Mouse (Mus musculus) embryonic facial prominence, embryonic 10.5 days (tissue): ENCODE measurements around the gene Slc22a13. TPM values are rescaled to one million over a fixed set of nuclear protein-coding genes. Genes with fewer than 3 reads are reported as not detected.

Source experiments
- DNase-seq: peaks from one replicate; pipeline ENCODE4 v3.0.0-alpha.2; 2017; ENCODE audit warnings: low spot score
- H3K27ac ChIP-seq: fragments of 300-500 bp; sonication (generic); replicated peaks from 2 replicates; pipeline ENCODE4 v1.5.1; 2016; ENCODE audit warnings: mild to moderate bottlenecking
- H3K27me3 ChIP-seq: fragments of 300-500 bp; sonication (generic); replicated peaks from 2 replicates; pipeline ENCODE4 v1.6.1; 2016; ENCODE audit warnings: low read depth, mild to moderate bottlenecking; ENCODE audit not compliant: poor library complexity, severe bottlenecking
- H3K36me3 ChIP-seq: fragments of 300-500 bp; sonication (generic); replicated peaks from 2 replicates; pipeline ENCODE4 v1.6.1; 2016; ENCODE audit warnings: mild to moderate bottlenecking, moderate library complexity
- H3K4me1 ChIP-seq: fragments of 300-500 bp; sonication (generic); 2 replicates; pipeline ENCODE4 v1.6.1; 2016
- H3K4me3 ChIP-seq: fragments of 300-500 bp; sonication (generic); 2 replicates; pipeline ENCODE4 v1.5.1; 2016; ENCODE audit warnings: mild to moderate bottlenecking, moderate library complexity
- H3K9me3 ChIP-seq: fragments of 300-500 bp; sonication (generic); 2 replicates; pipeline ENCODE4 v1.6.1; 2016; ENCODE audit warnings: mild to moderate bottlenecking
- WGBS: fragments of 180-500 bp; shearing (Covaris S2); methylation state at CpG from one replicate; pipeline ENCODE4 v1.1.7; 2016; 5-methylcytosine and 5-hydroxymethylcytosine counted together
- polyA plus RNA-seq: library from polyadenylated mRNA; unstranded; fragments of >200 nt; fragmentation: Nextera tagmentation; extraction: Ambion mirVana; gene quantifications from 2 replicates; pipeline ENCODE4 v1.2.1, GENCODE M21; 2016

Gene Slc22a13
- not detected in 2 replicates for polyA plus RNA-seq

DNA sequence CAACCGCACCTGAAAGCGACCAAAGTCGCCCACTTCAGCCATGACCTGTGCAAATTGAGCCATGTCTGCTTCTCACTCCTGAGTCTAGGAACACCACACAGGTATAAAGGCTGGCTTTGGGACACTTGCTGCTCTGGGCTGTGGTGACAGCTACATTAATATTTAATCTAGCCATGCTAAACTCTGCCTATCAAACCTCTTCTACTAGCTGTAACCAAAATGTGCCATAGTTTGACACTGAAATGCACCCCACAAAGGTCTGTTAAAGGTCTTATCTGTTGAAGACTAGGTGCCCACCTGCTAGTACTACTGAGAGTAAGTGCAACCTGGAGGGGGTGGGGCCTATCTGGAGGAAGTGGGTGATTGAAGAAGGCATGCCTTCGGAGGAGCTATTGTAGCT, at the start of gene Slc22a13:
TSS of gene Slc22a13 (minus strand) at position 101 of the 400 bp plus-strand sequence.
- Histone ChIP-seq H3K27ac (no peak within 1 kb of the TSS), H3K27me3 (no peaks in the 10 kb centered on the region), H3K36me3 (no peaks in the 10 kb centered on the region), H3K4me3 (no peak within 1 kb of the TSS), H3K4me1 (no peaks in the 10 kb centered on the region), H3K9me3 (peaks cover 6% of the 10 kb centered on the region)
- WGBS: 93% methylated on average over 4 of the region's 4 CpGs
- DNase-seq: no peak

DNA sequence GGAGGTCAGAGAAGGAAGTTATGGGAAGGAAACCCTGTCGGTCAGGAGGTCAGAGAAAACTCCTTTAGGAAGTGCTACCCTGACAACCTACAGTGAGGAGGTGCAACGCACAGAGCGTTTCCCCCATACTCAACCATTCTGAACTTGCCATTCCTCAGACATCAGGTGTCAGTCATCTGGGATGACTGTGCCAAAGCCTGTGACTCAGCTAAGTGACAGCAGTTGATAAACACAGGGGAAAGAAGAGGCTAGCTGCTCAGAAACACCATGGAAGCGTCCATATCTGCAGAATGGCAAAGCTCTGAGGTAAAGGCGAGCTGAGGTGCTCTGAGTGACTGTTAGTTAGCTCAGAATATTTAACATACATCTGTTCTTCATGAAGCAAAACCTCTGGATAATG, 49.2 kb upstream of the Slc22a13 start:
- 82% methylated on average over 5 of the region's 5 CpGs for WGBS
- peaks cover 85% of the 10 kb centered on the region for H3K36me3 ChIP-seq
- H3K9me3 ChIP-seq: no peaks in the 10 kb centered on the region
- no peaks in the 10 kb centered on the region for H3K4me1 ChIP-seq
- no peaks in the 10 kb centered on the region for H3K27me3 ChIP-seq
- DNase-seq: no peak
- no peak overlapping the region for H3K4me3 ChIP-seq
- no peak overlapping the region for H3K27ac ChIP-seq

DNA sequence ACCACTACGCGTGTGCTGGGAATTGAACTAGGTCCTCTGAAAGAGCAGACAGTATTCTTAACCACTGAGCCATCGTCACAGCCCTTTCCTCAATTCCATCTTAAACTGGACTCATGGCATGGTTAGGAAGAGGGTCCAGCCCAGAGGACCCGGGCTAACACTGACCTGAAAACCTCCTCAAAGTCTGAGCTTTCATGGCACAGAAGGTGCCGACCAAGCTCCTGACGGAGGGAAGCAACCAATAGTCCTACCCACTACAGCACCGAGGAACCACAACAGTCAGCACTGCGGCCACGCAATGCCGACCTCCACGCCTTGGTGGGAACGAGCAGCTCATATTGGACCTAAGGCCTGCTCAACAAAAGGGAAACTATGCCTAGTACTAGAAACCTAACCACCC, 47.3 kb upstream of the Slc22a13 start:
- Histone ChIP-seq H3K27ac (no peak overlapping the region), H3K4me3 (no peak overlapping the region), H3K9me3 (no peaks in the 10 kb centered on the region), H3K4me1 (no peaks in the 10 kb centered on the region), H3K27me3 (no peaks in the 10 kb centered on the region), H3K36me3 (peaks cover 84% of the 10 kb centered on the region)
- 96% methylated on average over 12 of the region's 12 CpGs for WGBS
- no peak for DNase-seq

DNA sequence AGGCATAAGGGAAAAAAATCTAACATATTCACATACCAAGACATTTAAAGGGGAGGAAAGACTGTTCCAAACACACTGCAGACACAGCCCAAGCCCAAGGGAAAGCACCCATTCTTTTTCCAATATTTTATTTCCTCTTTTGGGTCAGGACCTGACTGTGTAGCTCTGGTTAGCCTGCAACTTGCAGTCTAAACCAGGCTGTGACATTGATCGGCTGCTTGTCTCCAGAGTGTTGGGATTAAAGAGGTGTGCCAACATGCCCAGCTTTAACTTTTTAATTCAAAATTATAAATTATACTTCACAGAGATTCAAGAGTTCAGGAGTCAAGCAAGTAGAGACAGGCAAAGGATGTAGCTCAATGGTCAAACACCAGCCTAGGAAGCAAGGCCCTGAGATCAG, 46.2 kb upstream of the Slc22a13 start:
- no peaks in the 10 kb centered on the region for H3K9me3 ChIP-seq
- H3K4me3 ChIP-seq: no peak overlapping the region
- no peaks in the 10 kb centered on the region for H3K27me3 ChIP-seq
- no peak overlapping the region for H3K27ac ChIP-seq
- no peak for DNase-seq
- 97% methylated on average over 1 of the region's 1 CpGs for WGBS
- H3K36me3 ChIP-seq: peaks cover 87% of the 10 kb centered on the region
- H3K4me1 ChIP-seq: no peaks in the 10 kb centered on the region

DNA sequence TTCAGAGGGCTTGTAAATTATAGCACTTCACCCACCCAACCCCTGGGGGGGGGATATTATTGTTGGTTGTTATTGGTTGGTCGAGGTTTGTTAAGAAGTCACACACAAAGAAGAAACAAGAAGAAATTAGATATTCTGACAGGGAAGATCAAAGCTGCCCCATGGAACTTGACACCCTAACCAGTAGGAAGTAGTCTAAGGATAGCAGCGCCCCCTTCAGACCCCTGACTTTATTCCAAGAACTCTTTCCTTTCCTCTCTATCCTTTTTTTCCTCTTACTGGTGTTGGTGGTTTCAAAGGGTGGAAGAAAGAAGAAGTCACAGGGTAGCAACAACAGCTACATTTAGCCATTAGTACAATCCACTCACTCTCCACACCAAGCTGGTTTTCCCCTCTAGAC, 45.3 kb upstream of the Slc22a13 start:
- 86% methylated on average over 2 of the region's 2 CpGs for WGBS

DNA sequence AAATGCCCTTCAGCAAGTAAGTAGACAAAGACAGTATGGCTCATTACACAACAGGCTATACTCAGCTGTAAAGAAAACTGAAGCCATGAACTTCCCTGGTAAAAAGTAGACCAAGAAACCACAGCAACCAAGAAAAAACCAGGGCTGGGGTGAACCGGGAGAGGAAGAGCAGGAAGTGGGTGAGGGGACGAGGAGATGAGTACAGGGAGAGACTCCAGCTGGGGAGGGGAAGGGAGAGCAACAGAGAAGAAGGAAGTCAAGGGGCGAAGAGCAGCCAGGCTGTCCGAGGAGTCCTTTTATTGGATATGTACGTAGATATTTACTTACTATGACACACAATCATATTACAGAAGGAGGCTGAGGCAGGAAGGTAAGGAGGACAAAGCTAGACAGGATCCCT, 39.1 kb upstream of the Slc22a13 start:
- H3K9me3 ChIP-seq: no peaks in the 10 kb centered on the region
- no peak for DNase-seq
- peaks cover 79% of the 10 kb centered on the region for H3K36me3 ChIP-seq
- no peak overlapping the region for H3K27ac ChIP-seq
- no peaks in the 10 kb centered on the region for H3K4me1 ChIP-seq
- no peaks in the 10 kb centered on the region for H3K27me3 ChIP-seq
- H3K4me3 ChIP-seq: no peak overlapping the region
- WGBS: 86% methylated on average over 5 of the region's 5 CpGs

More for the DNA sequence above, 45.3 kb upstream of the Slc22a13 start:
- peaks cover 88% of the 10 kb centered on the region for H3K36me3 ChIP-seq
- no peak for DNase-seq
- no peak overlapping the region for H3K4me3 ChIP-seq
- H3K4me1 ChIP-seq: no peaks in the 10 kb centered on the region
- no peaks in the 10 kb centered on the region for H3K9me3 ChIP-seq
- H3K27me3 ChIP-seq: no peaks in the 10 kb centered on the region
- H3K27ac ChIP-seq: no peak overlapping the region

DNA sequence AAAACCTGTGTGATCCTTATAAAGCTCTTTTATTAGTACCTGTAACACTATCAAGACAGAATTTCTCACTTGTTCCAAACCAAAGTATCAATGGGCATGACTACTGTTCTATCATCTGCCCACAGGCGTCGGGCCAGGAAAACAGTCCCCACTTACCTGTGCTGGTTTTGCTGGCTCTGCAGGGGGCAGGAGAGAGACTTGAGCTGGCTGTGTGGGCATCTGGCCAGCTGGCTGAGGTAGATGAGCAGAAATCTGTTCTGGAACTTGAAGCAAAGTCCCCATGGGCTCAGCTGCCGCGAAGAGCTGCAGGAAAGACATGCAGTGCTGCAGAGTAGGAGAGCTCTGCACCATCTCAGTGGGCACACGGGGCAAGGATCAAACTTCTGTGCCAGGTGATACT, 37.9 kb upstream of the Slc22a13 start:
- peaks cover 84% of the 10 kb centered on the region for H3K36me3 ChIP-seq
- H3K4me1 ChIP-seq: no peaks in the 10 kb centered on the region
- DNase-seq: no peak
- no peak overlapping the region for H3K4me3 ChIP-seq
- no peaks in the 10 kb centered on the region for H3K9me3 ChIP-seq
- no peak overlapping the region for H3K27ac ChIP-seq
- WGBS: 91% methylated on average over 5 of the region's 5 CpGs
- no peaks in the 10 kb centered on the region for H3K27me3 ChIP-seq

DNA sequence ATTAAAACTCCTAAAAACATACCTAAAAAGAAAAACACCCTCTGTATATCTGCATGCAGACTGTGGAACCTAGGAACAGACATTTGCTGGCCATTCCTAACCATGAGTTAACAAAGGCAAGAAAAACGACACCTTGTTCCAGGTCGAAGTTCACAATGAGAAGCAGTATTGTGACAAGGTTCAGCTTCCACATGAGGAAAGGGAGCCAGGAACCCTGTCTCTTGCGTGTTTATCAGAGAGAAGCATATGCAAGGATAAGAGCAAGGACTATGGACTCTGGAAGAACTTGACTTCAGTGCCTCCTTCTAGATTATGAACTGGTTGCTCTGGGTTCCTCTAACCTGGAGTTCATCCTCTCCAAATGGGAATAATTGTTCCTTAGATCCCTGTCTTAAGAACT, 35.1 kb upstream of the Slc22a13 start:
- 86% methylated on average over 3 of the region's 3 CpGs for WGBS
- no peak for DNase-seq
- no peaks in the 10 kb centered on the region for H3K27me3 ChIP-seq
- H3K9me3 ChIP-seq: no peaks in the 10 kb centered on the region
- H3K36me3 ChIP-seq: peaks cover 86% of the 10 kb centered on the region
- no peak overlapping the region for H3K4me3 ChIP-seq
- no peak overlapping the region for H3K27ac ChIP-seq
- H3K4me1 ChIP-seq: no peaks in the 10 kb centered on the region

DNA sequence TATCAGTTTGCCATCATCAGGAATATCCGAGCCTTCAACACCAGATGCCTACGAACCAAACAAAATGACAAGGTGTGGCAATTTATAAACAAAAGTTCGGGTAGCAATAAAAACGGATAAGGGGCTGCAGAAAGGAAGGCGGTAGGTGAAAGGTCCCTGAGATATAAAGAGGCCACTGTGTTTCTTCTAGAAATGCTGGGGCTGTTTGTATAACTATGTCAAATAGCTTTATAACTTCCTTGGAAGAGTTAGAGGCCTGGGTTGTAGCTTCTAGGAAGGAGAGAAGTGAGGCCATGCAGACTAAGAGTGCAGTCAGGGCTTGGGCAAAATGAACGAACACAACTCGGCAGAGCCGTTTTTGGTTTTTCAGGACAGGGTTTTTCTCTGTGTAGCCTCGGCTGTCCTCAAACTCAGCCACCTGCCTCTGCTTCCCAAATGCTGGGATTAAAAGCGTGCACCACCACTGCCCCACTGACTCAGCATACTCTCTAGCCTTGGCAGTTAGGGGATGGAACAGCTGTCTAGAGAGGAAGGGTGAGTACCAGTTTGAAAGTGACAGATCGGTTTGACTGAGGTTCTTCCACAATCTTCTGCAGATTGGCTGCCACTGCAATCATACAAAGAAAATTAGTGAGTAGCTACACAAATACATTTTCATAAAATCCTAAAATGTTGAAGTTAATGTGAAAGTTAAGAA, 32.4 kb upstream of the Slc22a13 start:
- no peak for DNase-seq
- H3K9me3 ChIP-seq: no peaks in the 10 kb centered on the region
- WGBS: 91% methylated on average over 11 of the region's 11 CpGs
- no peaks in the 10 kb centered on the region for H3K4me1 ChIP-seq
- no peak overlapping the region for H3K4me3 ChIP-seq
- no peaks in the 10 kb centered on the region for H3K27me3 ChIP-seq
- H3K36me3 ChIP-seq: peaks cover 78% of the 10 kb centered on the region
- no peak overlapping the region for H3K27ac ChIP-seq

DNA sequence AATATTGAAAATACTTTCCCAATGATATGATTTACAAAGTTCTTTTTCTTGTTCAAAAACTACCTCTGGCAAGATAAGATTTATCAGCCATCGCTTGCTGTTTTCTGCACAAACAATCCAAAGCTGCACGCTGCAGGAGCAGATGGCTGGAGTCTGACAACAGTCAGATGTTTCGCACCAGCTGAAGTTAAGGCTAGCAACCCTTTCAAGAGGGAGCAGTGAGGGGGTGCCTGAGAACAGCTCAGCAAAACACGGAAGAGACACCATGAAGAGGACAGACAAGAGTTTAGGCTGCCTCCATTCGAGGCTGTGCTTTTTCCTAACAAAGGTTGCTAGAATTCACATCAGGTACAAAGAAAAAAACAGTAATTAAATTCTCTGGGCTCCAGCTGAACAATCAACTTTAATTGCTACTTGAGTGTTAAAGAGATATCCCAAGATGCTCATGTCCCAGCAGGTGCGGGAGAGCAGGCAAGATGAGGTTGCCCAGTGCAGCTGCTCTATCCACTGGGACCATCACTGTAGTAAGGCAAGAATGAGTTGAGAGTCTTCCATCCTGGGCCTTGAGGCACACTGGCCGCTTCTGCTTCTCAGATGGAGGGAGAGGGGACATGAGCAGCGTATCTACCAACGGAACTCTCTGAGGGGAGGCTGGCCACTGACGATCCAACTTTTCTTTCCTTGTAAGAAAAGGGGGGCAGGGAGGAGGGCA, 31.5 kb upstream of the Slc22a13 start:
- H3K4me1 ChIP-seq: no peaks in the 10 kb centered on the region
- no peak overlapping the region for H3K4me3 ChIP-seq
- no peaks in the 10 kb centered on the region for H3K27me3 ChIP-seq
- WGBS: 91% methylated on average over 10 of the region's 10 CpGs
- DNase-seq: no peak
- H3K9me3 ChIP-seq: no peaks in the 10 kb centered on the region
- H3K27ac ChIP-seq: no peak overlapping the region
- peaks cover 71% of the 10 kb centered on the region for H3K36me3 ChIP-seq

DNA sequence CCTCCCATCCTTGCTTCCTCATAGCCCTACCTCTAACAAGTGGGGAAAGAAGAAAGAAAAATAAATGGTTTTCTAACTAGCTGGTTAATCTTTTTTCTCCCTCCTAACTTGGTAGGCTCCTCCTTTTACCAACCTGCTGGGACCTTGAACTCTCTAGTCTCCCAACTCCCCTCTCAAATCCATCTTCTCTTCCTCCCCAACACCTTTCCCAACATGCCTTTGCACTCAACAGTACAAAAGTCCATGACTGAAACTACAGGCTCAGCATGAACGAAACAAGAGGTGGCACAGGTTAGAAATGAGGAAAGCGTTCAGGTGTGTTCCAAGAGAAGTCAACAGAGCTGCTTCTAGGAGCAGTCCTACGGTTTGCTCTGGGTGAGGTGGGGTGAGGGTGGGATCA, 30.4 kb upstream of the Slc22a13 start:
- H3K4me3 ChIP-seq: no peak overlapping the region
- no peaks in the 10 kb centered on the region for H3K27me3 ChIP-seq
- peaks cover 62% of the 10 kb centered on the region for H3K36me3 ChIP-seq
- no peaks in the 10 kb centered on the region for H3K4me1 ChIP-seq
- WGBS: 91% methylated on average over 3 of the region's 3 CpGs
- H3K27ac ChIP-seq: no peak overlapping the region
- no peak for DNase-seq
- no peaks in the 10 kb centered on the region for H3K9me3 ChIP-seq

DNA sequence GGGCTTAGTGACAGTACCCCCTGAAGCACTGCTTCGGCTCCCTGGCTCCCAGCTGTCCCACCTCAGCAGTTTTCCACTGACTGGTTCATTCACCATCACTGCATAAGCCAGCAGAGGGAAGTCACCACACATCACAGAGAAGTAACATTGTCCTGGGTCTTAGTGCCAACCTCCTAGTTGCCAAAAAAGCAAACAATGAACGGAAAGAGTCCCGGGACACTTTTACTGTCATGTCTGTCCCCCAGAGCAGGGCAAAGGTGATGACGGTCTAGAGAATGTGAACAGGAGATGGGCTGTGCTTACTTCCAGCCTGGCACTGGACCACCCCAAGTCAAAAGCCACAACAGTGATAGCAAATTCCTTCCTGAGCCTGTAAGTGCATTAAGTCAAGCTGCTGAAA, 29.9 kb upstream of the Slc22a13 start:
- Histone ChIP-seq H3K27ac (no peak overlapping the region), H3K9me3 (no peaks in the 10 kb centered on the region), H3K36me3 (peaks cover 57% of the 10 kb centered on the region), H3K4me1 (no peaks in the 10 kb centered on the region), H3K4me3 (no peak overlapping the region), H3K27me3 (no peaks in the 10 kb centered on the region)
- no peak for DNase-seq
- 90% methylated on average over 4 of the region's 4 CpGs for WGBS

DNA sequence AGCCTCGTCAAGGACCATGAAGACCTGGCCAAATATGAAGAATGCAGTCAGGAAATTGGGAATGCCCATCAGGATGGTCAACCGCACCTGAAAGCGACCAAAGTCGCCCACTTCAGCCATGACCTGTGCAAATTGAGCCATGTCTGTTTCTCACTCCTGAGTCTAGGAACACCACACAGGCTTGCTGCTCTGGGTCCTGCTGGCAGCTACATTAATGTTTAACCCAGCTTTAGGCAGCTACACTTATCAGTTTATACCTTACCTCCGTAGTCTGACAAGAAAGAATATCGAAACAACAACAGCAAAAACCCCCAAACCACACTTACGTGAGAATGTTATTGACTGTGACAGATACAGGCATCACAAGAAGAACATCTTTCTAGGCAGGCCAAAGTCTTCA, 22.7 kb upstream of the Slc22a13 start:
- 90% methylated on average over 7 of the region's 7 CpGs for WGBS
- Histone ChIP-seq H3K4me1 (no peaks in the 10 kb centered on the region), H3K36me3 (0 out of 2 replicates have a peak, but pooled peaks cover 3% of the 10 kb centered on the region), H3K4me3 (no peak overlapping the region), H3K27ac (no peak overlapping the region), H3K9me3 (no peaks in the 10 kb centered on the region), H3K27me3 (no peaks in the 10 kb centered on the region)
- no peak for DNase-seq
